Mouse (Mus musculus): ENCODE measurements around the gene Trem3. TPM values are rescaled to one million over a fixed set of nuclear protein-coding genes. Genes with fewer than 3 reads are reported as not detected.

The Trem3 gene
- total RNA-seq (2021), result not detected
- long read RNA-seq, experiment 1, result 0 reads
- long read RNA-seq, experiment 2, result 0 reads

DNA sequence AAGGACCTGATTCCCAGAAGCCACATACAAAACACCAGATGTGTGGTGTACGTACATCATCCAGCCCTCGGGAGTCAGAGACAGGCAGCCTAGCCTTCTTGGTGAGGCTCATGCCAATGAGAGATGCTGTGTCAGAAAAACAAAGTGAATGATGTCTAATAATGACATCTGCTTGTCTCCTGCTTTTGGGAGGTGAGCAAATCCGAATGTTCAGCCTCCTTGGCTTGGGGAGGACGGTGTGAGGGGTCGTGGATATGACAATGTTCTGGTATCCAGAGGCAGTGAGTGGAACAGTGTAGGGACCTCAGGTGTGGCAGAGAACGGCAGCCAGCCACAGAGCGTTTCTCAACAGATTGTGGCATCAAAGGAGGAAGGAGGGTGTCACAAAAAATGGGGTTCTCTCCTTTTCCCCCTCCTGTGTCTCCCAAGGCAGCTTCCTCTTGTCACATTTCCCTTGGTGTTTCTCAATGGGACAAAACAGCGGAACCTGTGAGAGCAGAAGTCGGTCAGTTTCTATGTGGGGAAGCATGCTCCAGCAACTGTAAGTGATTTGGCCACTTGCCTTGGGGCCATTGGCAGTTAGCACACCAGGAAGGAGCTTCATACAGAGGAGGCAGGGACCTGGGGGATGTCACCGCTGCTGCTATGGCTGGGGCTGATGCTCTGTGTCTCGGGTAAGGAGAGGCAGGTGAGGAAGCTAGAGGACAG lies at the start of gene Trem3:
Gene Trem3 (plus strand): TSS at position 557 of the 708 bp plus-strand sequence.
- H3K4me3 ChIP-seq, result no peak within 1 kb of the TSS
- no peak within 1 kb of the TSS for H3K27ac ChIP-seq
- no peak for TF ChIP-seq CTCF (conservative IDR thresholded peaks at IDR 0.05)
- DNase-seq (ENCODE audit: low spot score in 2 of 2), result no peak

GRCm38 (mm10) chr17:48203086-48203485 lies 44.5 kb upstream of the Trem3 start:
- no peak for TF ChIP-seq CTCF (conservative IDR thresholded peaks at IDR 0.05)
- H3K4me3 ChIP-seq, result no peak overlapping the region
- DNase-seq (ENCODE audit: low spot score in 2 of 2), result no peak
- no peak overlapping the region for H3K27ac ChIP-seq

- no peak overlapping the region for H3K4me3 ChIP-seq
- no peak for DNase-seq (ENCODE audit: low spot score in 2 of 2)
- no peak for TF ChIP-seq CTCF (conservative IDR thresholded peaks at IDR 0.05)
- H3K27ac ChIP-seq, result no peak overlapping the region
These were observed 35.0 kb upstream of the Trem3 start for GRCm38 (mm10) chr17:48212596-48212995.

GRCm38 (mm10) chr17:48213511-48213910 lies 34.1 kb upstream of the Trem3 start:
- DNase-seq (ENCODE audit: low spot score in 2 of 2), result no peak
- no peak for TF ChIP-seq CTCF (conservative IDR thresholded peaks at IDR 0.05)
- Histone ChIP-seq H3K27ac (no peak overlapping the region), H3K4me3 (no peak overlapping the region)

GRCm38 (mm10) chr17:48215429-48215828 lies 32.1 kb upstream of the Trem3 start:
- DNase-seq (ENCODE audit: low spot score in 2 of 2), result no peak
- TF ChIP-seq CTCF (conservative IDR thresholded peaks at IDR 0.05), result no peak
- no peak overlapping the region for H3K4me3 ChIP-seq
- H3K27ac ChIP-seq, result no peak overlapping the region

DNA sequence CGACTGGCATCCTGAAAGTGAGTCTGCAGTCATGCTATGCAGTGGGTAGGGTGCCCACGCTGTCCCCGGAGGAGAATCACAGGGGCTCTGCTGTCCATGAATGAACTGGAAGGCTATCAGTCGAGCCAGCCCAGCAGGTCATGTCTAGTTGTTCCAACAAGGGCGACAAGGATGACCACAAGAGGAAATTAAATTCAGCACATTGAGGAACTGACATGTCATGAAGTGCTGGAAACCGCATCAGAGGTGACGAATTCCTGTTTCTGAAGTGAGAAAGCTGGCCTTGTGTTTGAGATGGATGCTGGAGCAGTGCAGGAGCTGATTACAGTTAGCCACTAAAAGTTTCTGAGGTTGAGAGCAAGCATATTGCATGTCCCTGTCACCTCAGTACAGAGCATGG lies 16.9 kb upstream of the Trem3 start:
- DNase-seq (ENCODE audit: low spot score in 2 of 2), result no peak
- TF ChIP-seq CTCF (conservative IDR thresholded peaks at IDR 0.05), result no peak
- no peak overlapping the region for H3K27ac ChIP-seq
- no peak overlapping the region for H3K4me3 ChIP-seq

GRCm38 (mm10) chr17:48232518-48232917 lies 15.1 kb upstream of the Trem3 start, which contains the start of gene Trem1:
Gene Trem1 (plus strand): TSS chr17:48232768.
- no peak within 1 kb of the TSS for H3K27ac ChIP-seq
- TF ChIP-seq CTCF (conservative IDR thresholded peaks at IDR 0.05), result no peak
- H3K4me3 ChIP-seq, result no peak within 1 kb of the TSS
- DNase-seq (ENCODE audit: low spot score in 2 of 2), result no peak

- H3K4me3 ChIP-seq, result no peak overlapping the region
- no peak for DNase-seq (ENCODE audit: low spot score in 2 of 2)
- H3K27ac ChIP-seq, result no peak overlapping the region
- no peak; the same call in 1 of the 2 replicates for TF ChIP-seq CTCF (conservative IDR thresholded peaks at IDR 0.05)
These were observed 13.8 kb upstream of the Trem3 start for GRCm38 (mm10) chr17:48233789-48234188.

GRCm38 (mm10) chr17:48234550-48234949 lies 13.0 kb upstream of the Trem3 start:
- DNase-seq (ENCODE audit: low spot score in 2 of 2), result no peak
- no peak overlapping the region for H3K27ac ChIP-seq
- H3K4me3 ChIP-seq, result no peak overlapping the region
- no peak for TF ChIP-seq CTCF (conservative IDR thresholded peaks at IDR 0.05)

DNA sequence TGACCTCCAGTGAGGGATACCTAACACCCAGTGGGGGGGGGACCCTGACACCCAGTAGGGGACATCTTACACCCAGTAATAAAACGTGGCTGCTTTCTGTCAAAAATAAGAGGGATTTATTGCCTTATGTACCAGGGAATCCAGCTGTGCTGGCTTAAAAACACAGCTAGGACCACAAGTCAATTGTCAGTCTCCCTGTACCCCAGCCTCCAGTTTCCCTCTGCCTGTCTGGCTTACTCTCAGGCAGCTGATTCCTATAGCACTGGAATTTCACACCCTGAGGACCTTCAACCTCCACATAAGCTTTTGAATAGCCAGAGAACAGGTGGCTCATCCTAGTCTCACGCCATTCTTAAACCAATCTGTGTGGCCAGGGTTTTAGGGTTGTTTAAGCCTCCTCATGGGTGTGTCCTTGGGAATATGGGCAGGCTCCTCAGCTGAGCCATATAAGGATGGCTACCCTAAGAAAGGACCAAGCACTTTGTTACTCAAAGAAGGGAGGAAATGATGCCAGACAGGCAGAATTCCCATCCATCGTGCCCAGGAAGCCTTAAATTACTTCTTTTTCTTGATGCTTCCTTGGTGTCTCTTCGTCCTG lies 11.7 kb upstream of the Trem3 start:
- no peak for TF ChIP-seq CTCF (conservative IDR thresholded peaks at IDR 0.05)
- Histone ChIP-seq H3K27ac (no peak overlapping the region), H3K4me3 (no peak overlapping the region)
- no peak for DNase-seq (ENCODE audit: low spot score in 2 of 2)

DNA sequence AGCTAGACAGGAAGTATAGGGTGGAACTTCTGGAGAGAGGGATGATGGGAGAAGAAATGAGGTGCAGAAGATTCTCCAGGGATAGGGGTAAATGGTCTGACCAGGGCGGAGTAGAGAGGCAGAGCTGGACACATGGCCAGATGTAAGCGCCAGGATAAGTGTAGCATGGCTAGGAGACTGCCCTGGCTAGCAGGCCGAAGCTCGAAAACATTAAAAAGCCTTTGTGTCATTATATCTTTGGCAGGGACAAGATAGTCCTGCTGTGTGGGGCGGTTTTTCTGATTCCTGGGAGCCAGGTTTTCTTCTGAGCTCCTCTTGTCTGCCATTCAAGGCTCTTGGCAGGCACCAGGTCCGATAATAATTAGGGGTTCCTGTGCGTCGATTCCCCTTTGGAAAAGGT lies 10.0 kb upstream of the Trem3 start:
- no peak overlapping the region for H3K4me3 ChIP-seq
- H3K27ac ChIP-seq, result no peak overlapping the region
- no peak for TF ChIP-seq CTCF (conservative IDR thresholded peaks at IDR 0.05)
- DNase-seq (ENCODE audit: low spot score in 2 of 2), result no peak

DNA sequence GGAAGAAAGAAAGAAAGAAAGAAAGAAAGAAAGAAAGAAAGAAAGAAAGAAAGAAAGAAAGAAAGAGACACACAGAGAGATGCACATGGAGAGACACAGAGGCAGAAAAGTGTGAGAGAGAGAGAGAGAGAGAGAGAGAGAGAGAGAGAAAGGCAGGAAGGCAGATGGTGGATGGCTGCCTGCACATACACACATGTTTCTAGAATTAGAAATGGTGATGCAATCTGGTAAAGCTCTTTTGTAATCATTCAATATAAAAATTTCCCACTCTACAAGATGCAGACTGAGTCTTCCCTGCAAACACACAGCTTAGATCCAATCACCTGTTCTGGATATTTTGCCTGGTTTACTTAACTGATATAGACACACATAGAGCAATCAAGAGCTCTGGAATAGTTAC lies 1.5 kb downstream of the Trem3 start:
- DNase-seq (ENCODE audit: low spot score in 2 of 2), result peak in 1 of 2 experiments; percentile 46
- H3K4me3 ChIP-seq, result no peak overlapping the region
- H3K27ac ChIP-seq, result peak overlapping the region; percentile 20; the same call in 1 of the 2 replicates
- no peak for TF ChIP-seq CTCF (conservative IDR thresholded peaks at IDR 0.05)

GRCm38 (mm10) chr17:48249501-48249900 lies 1.9 kb downstream of the Trem3 start:
- Histone ChIP-seq H3K4me3 (no peak overlapping the region), H3K27ac (peak overlapping the region; percentile 20; the same call in 1 of the 2 replicates)
- no peak for TF ChIP-seq CTCF (conservative IDR thresholded peaks at IDR 0.05)
- DNase-seq (ENCODE audit: low spot score in 2 of 2), result no peak

- Histone ChIP-seq H3K27ac (no peak overlapping the region), H3K4me3 (no peak overlapping the region)
- no peak for TF ChIP-seq CTCF (conservative IDR thresholded peaks at IDR 0.05)
- DNase-seq (ENCODE audit: low spot score in 2 of 2), result no peak
These were observed 3.1 kb downstream of the Trem3 start for GRCm38 (mm10) chr17:48250631-48251030.

Data from layer of hippocampus, adult 2 months (tissue).